Mouse (Mus musculus) frontal cortex, postnatal 36 days (tissue): ENCODE data around the gene Gm18336.
"Not testable (repeated sequence)": the region's sequence is repeated elsewhere in the genome, so short reads cannot be mapped to it uniquely, and the experiment has no call there.

Experiments
- DNase-seq, 2 experiments: peaks; one replicate each; pipeline ENCODE4 v3.0.0; 2022; ENCODE audit warnings: low spot score in 2 of 2

Gene Gm18336

DNA sequence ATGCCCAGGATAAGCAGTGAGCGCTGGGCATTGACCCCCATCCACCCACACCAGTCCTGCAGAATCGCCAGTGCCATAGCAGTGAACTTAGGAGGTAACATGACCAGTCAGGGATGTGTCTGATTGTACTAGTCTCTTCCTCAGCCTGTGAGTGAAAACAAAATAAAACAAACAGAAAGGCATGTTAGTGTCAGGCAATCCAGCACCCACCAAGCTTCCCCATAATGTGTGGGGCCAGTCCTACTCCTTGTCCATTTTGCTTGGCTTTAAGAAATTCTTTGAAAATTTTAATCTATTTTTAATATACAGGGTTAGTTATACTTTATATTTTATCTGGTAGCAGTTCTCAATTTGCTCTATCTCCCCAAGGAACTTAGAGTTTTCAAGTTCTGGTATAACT is at the start of gene Gm18336:
Gene Gm18336 (minus strand): TSS at position 101 of the 400 bp plus-strand sequence.
- DNase-seq: not testable (repeated sequence)

DNA sequence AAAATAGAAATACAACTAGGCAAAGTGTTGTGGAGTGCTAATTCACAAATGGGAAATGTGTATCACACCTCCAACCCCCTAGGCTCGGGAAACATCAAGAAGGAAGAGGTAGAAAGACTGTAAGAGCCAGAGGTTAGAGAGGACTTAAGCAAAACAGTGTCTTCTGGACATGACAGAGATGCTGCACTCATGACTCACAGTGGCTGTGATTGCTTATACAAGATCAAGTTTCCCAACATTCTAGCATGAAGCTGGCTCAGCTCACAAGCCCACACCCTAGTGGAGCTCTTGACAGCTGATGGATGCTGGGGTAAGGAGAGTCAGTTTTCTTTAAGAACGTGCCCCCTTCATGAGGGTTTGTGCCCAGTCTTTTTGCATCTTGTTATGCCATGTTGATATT is 42.9 kb upstream of the Gm18336 start:
- no peak for DNase-seq

DNA sequence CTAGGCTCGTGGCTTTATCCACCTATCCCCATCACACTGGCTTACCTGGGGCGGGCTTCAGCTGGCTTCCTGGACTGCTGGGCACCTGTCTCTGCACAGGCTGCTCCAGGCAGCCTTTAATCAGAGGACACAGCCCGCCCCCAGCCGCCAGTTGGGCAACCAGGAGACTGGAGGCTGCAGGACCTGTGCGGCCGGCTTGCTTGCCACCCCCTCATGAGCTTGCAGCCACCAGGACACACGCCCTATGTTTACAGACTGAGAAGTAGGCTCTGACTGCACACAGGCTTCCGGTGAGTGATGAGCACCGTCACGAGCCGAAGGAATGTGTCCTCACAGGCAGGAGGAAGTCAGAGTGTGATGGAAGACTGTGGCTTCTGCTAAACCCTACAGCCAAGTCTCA is 36.7 kb upstream of the Gm18336 start, which contains the start of gene Trex2:
Gene Trex2 (minus strand): TSS at position 93 of the 400 bp plus-strand sequence.
- DNase-seq: no peak

DNA sequence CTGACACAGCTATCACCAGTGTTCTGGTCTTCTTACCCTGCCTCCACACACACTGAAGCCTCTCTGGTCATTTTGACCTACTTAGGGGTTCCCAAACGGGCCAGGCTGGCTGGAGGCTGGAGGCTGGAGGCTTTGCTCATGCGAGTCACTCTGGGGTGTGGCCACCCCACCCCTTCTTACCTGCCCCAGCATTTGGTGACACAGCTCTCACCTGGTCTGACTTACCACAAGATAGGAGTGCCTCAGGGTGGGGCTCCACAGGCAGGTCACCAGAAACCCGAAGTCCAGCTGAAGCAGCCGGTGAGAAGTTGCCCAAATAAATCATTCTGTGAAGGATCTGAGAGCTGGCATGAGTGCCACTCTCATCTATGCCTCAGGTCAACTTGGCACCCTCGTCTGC is 34.3 kb upstream of the Gm18336 start:
- DNase-seq: no peak

DNA sequence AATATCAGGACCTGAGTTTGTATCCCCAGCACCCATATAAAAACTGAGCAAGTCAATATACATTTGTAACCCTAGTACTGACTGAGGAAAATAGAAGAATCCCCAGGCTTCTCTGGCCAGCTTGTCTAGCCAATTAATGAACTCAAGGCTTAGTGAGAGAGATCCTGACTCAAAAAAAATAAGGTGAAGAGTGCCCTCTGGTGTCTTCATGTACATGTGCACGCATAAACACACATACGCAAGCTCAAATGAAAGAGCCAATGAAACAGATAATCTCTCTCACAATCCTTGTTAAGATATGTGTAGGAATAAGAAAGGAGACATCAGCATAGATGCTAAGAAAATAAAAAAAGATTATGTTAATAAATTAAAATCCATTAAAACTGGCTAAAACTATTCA is 31.5 kb upstream of the Gm18336 start:
- peak in 1 of 2 experiments; percentile 10 for DNase-seq

DNA sequence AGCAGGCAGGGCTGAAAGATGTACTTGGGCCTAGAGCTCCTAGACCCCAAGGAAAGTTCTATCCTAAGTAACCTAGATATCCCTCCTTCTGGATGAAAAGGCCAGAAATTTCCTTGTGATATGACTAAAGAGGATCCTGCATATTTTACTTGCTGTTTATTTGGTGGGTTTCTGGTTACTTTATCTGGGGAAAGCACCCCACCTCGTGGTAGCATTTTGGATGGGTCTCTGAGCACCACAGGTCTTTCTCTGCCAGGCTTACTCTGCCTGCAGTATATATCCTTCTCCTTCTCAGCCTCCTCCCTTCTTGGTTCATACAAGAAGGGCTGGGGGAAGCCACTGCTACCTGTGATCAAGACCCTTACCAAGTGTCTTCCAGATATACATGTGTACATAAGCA is 14.2 kb upstream of the Gm18336 start:
- DNase-seq: peak in 1 of 2 experiments; percentile 2

DNA sequence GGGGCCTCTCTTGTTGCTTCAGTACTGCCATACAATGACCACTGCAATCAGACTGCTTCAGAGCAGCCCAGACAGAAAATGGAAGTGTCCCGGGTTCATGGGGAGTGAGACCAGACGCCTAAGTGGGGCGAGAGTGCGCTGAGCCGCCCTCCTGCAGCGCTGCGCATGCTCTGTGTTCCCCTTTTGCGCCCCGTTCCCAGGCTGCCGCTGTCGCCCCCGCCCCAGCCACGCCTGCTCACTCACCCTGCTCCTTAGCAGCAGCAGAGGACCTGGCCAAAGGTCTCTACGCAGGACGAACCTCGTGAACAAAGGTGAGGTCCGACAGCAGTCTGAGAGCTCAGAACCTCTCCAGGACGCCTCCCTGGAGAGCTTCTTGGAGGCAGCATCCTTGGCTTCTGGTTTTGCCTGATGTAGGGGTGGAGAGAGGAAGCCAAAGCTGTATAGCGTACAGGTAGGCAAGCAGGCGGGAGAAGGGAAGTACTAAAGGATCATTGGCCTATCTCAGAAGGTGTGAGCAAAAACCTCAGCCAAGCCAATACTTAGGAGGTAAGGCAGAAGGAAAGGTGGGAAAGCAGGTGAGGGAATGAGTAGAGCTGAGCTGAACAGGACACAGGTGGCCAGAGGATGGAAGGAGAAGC is 12.5 kb upstream of the Gm18336 start, which contains the start of gene Zfp92:
Gene Zfp92 (plus strand): TSS at position 217 of the 638 bp plus-strand sequence.
- DNase-seq: peak; percentile 13 to 40

DNA sequence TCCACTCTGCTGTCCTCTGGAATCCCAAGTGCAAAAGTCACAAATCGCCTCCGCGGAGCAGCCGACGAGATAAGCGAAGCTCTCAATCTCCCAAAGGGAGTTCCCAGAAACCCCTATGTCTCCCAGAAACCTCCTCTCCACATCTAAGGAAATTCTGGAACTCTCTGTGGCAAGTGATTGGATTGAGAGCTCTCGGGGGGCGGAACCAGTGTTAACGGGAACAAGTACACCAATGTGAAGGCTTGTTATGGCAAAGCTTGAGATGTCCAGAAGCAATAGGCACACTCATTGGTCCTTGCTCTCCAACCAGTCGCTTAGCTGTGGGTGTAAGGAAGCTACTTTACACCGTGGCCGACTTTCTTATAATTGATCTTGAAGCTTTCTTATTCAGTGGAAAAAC is 3.1 kb upstream of the Gm18336 start:
- no peak for DNase-seq

DNA sequence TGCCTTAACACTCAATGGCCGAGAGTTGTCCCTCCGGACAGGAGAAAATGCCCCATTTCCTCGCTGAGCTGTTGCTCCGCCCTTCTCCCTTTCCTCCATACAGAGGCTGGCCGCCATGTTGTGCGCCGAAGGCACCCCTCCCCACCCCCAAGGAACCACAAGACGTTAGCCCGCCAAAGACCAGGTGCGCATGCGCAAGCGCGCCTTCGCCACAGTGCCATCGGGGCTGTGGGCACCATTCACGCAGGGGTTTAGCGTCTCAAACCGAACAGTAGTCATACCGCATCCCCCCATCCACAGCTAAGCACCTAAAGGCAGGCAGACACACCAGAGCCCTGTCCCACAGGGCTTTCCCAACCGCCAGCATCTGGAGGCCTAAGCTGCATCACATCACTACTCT is 2.4 kb upstream of the Gm18336 start:
- no peak for DNase-seq

DNA sequence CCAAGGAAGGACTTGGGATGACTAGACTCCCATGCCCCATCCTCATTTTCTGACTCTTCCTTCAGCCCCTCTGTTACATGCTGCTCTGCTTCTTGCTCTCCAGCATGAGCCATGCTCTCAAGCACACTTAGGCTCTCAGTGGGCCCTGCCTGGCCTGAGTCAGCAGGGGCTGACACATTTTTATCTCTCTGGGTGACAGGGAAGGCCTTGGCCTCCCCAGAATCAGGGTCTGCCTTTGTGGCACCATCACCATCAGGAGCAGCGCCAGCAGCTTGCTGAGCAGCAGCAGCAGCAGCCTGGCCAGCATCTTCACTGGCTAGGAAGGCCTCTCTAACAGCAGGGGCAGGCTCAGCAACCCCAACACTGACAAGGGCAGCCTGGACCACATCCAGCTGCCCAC is 2.1 kb downstream of the Gm18336 start:
- DNase-seq: no peak

DNA sequence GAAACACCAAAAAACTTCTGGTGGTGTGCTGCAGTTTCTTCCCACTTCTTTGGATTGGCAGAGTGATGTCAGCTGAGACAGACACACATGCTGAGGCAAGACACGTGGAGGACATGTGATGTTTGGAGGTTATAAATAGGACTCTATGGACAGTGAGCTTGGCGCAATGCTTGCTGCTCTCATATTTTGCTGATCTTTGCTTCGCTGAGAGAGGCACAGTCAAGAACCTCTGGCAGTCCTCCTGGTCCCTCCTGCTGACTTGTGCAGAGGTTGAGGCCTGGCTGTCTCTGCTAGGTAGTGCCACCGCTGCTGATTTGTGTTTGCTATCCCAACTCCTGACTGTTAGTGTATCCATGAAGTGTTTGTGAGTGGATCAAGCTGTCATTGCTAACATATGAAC is 7.1 kb downstream of the Gm18336 start:
- DNase-seq: no peak

DNA sequence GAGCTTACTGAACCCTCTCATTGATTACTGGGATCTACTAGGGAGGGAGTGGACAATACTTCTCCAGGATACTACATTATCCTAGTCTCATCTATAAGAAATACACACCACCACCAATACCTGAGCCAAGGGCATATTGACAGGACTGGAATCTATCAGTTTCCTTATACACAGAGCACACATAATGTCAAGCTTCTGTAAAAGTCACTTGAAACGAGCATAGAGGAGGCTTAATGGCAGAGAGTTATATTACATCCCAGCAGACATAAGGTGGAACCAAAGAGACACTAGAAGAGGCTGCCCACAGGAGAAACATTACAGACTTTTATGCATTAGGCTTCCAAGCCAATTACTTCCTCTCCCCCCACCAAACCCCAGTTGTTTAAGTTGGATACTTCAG is 13.6 kb downstream of the Gm18336 start:
- DNase-seq: no peak

DNA sequence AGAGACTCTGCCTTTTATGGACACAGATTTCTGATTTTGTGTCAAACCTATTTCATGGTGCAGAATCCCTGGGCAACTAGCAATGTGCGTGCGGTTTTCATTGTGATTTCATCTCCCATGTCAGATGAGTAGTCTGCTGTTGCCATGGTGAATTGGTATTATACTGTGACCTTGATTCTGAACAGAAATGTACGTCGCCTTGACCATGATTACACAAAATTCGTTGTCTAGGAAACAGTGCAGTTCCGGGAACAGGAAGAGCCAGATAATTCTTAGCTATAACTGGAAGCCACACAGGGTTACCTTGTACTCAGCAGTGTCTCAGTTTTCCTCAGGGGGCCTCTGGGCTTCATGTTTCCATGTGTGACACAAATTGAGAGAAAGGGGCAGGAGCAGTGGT is 14.1 kb downstream of the Gm18336 start:
- DNase-seq: peak in 1 of 2 experiments; percentile 3

DNA sequence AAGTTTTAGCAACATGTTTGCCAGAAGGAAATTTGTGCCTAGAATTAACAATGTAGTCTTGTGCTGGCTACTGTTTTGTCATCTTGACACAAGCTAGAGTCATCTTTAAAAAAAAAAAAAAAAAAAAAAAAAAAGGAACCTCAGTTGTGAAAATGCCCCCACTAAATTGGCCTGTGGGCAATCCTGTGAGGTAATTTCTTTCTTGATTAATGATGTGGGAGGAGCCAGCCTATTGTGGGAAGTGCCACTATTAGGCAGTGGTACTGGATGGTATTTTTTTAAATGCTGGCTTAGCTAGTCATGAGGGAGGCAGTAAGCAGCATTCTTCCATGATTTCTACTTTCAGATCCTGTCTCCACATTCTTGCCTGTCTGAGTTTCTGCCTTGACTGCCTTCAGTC is 35.2 kb downstream of the Gm18336 start:
- DNase-seq: no peak

DNA sequence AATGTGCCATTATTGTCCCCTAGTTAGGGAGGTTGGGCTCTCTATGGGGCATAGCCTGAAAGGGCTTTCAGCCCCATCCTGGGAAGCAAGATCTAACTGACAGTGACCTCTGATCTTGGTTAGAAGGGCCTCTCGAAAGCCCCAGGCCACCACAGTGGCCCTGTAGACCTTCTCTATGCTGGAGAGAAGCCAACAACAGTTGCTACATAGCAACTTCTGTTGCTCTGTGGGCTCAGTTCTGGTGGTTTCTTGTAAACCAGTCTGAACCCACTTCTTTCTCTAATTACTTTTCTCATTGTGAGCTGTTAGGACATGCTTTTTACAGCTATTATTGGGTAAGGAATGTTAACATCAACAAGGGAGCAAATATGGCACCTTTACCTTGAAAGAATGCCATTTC is 41.8 kb downstream of the Gm18336 start:
- DNase-seq: no peak

DNA sequence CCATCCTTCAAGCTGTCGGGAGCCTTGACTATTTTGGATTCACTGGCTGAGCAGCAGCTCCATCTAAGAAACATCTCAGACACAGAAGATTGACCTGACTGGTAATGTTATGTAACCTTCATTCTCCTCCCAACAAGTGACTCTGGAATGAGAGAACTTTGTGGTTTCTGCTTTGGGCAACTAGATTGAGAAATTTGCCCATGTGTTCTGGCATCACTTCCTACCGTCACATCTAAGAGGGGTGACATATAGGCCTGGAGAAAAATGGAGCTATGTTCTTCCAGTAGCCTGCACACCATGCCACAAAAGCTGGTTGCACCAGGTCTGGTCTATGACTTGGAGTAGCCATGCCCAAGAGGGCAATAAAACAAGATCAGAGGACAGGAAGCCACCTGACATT is 42.4 kb downstream of the Gm18336 start:
- no peak for DNase-seq
